ENCODE assay signal across 20 mouse cellular contexts in genomic region chr9:119435855-119436254, GRCm38 (mm10).
"Had no signal": no experiment of that assay in that cellular context is flagged by ENCODE, and none has a peak within 500 bp of the region (broad histone marks: within the 10 kb centered on the region; RNA-seq: fewer than 3 reads in every experiment).

No protein-coding gene starts in this region.

- H3K4me2 ChIP-seq: lung, embryonic 14.5 days; midbrain, embryonic 11.5 days; midbrain, embryonic 13.5 days; midbrain, embryonic 15.5 days; neural tube, embryonic 13.5 days; neural tube, embryonic 15.5 days; stomach, embryonic 15.5 days had no signal

- ATAC-seq: midbrain, embryonic 13.5 days; midbrain, embryonic 15.5 days had no signal

- H3K9me3 ChIP-seq: megakaryocyte, embryonic 14.5 days; midbrain, embryonic 13.5 days; midbrain, embryonic 15.5 days; neural tube, embryonic 13.5 days; neural tube, embryonic 15.5 days; stomach, embryonic 15.5 days had no signal

- H3K4me1 ChIP-seq: midbrain, embryonic 13.5 days; midbrain, embryonic 15.5 days; neural tube, embryonic 13.5 days; neural tube, embryonic 15.5 days; stomach, embryonic 15.5 days had no signal

- DNase-seq: lung, adult 18-20 months; lung, embryonic 14.5 days; lung, postnatal 14 days; lung, postnatal 36 days; retina, postnatal 1 day; right cerebral cortex, adult 18-20 months; thymus, adult 2 months; thymus, postnatal 25 days; thymus, postnatal 4 days had no signal

- H3K27ac ChIP-seq: liver, embryonic 14.5 days; macrophage; midbrain, embryonic 13.5 days; midbrain, embryonic 15.5 days; neural tube, embryonic 13.5 days; neural tube, embryonic 15.5 days; stomach, embryonic 15.5 days; stomach, postnatal 0 days had no signal

- H3K9ac ChIP-seq: liver, embryonic 14.5 days; lung, embryonic 14.5 days; midbrain, embryonic 13.5 days; midbrain, embryonic 15.5 days; neural tube, embryonic 13.5 days; neural tube, embryonic 15.5 days; stomach, embryonic 15.5 days had no signal

- H3K4me3 ChIP-seq: midbrain, embryonic 13.5 days; midbrain, embryonic 15.5 days; myocyte; neural tube, embryonic 13.5 days; neural tube, embryonic 15.5 days; stomach, embryonic 15.5 days had no signal

- H3K27me3 ChIP-seq: midbrain, embryonic 13.5 days; midbrain, embryonic 15.5 days; neural tube, embryonic 13.5 days; neural tube, embryonic 15.5 days; stomach, embryonic 15.5 days had no signal
